Mouse (Mus musculus): ENCODE results near the gene Elmod3. TPM values are rescaled to one million over a fixed set of nuclear protein-coding genes. Genes with fewer than 3 reads are reported as not detected.

Elmod3 gene
- polyA plus RNA-seq, 1 experiment from 2014 or later, result 5.2 TPM

GRCm38 (mm10) chr6:72519892-72520663 lies 78.1 kb downstream of the Elmod3 start:
- no peaks in the 10 kb centered on the region for H3K36me3 ChIP-seq (replicated peaks; ENCODE audit: insufficient read depth, low read length)
- ATAC-seq (no peak), DNase-seq (no peak)
- 44% methylated on average over 10 of the region's 10 CpGs for WGBS (ENCODE audit: insufficient replicate concordance)
- no peak overlapping the region for H3K27ac ChIP-seq (ENCODE audit: low read depth)
- no peak overlapping the region for H3K4me2 ChIP-seq (ENCODE audit: low read depth, low read length)
- H3K4me3 ChIP-seq (ENCODE audit: low read depth, low read length), result no peak overlapping the region
- no peak for TF ChIP-seq EP300 (IDR thresholded peaks at IDR 0.05; ENCODE audit: low read depth)
- TF ChIP-seq CTCF (IDR thresholded peaks at IDR 0.05; ENCODE audit: low read depth), result no peak
- no peaks in the 10 kb centered on the region for H3K27me3 ChIP-seq (ENCODE audit: insufficient read depth, low read length)
- no peaks in the 10 kb centered on the region for H3K9me3 ChIP-seq (ENCODE audit: low read length)
- no peak overlapping the region for H3K9ac ChIP-seq (replicated peaks)
- 0 out of 2 replicates have a peak, but pooled peaks cover 3% of the 10 kb centered on the region for H3K4me1 ChIP-seq (ENCODE audit: insufficient read depth)

GRCm38 (mm10) chr6:72519303-72519702 lies 78.9 kb downstream of the Elmod3 start:
- Histone ChIP-seq H3K36me3 (replicated peaks; ENCODE audit: insufficient read depth, low read length) (no peaks in the 10 kb centered on the region), H3K27me3 (ENCODE audit: insufficient read depth, low read length) (no peaks in the 10 kb centered on the region), H3K4me2 (ENCODE audit: low read depth, low read length) (no peak overlapping the region), H3K4me3 (ENCODE audit: low read depth, low read length) (no peak overlapping the region), H3K4me1 (ENCODE audit: insufficient read depth) (0 out of 2 replicates have a peak, but pooled peaks cover 3% of the 10 kb centered on the region), H3K9ac (replicated peaks) (no peak overlapping the region), H3K9me3 (ENCODE audit: low read length) (no peaks in the 10 kb centered on the region), H3K27ac (ENCODE audit: low read depth) (no peak overlapping the region)
- 59% methylated on average over 8 of the region's 8 CpGs for WGBS (ENCODE audit: insufficient replicate concordance)
- no peak for DNase-seq
- ATAC-seq, result no peak
- no peak for TF ChIP-seq EP300 (IDR thresholded peaks at IDR 0.05; ENCODE audit: low read depth)
- no peak for TF ChIP-seq CTCF (IDR thresholded peaks at IDR 0.05; ENCODE audit: low read depth)

- ATAC-seq, result no peak
- no peaks in the 10 kb centered on the region for H3K9me3 ChIP-seq (ENCODE audit: low read length)
- H3K4me2 ChIP-seq (ENCODE audit: low read depth, low read length), result no peak overlapping the region
- H3K27me3 ChIP-seq (ENCODE audit: insufficient read depth, low read length), result no peaks in the 10 kb centered on the region
- 0 out of 2 replicates have a peak, but pooled peaks cover 3% of the 10 kb centered on the region for H3K4me1 ChIP-seq (ENCODE audit: insufficient read depth)
- no peaks in the 10 kb centered on the region for H3K36me3 ChIP-seq (replicated peaks; ENCODE audit: insufficient read depth, low read length)
- H3K27ac ChIP-seq (ENCODE audit: low read depth), result no peak overlapping the region
- no peak overlapping the region for H3K4me3 ChIP-seq (ENCODE audit: low read depth, low read length)
- no peak overlapping the region for H3K9ac ChIP-seq (replicated peaks)
- DNase-seq, result no peak
- TF ChIP-seq EP300 (IDR thresholded peaks at IDR 0.05; ENCODE audit: low read depth), result no peak
- no peak for TF ChIP-seq CTCF (IDR thresholded peaks at IDR 0.05; ENCODE audit: low read depth)
- 88% methylated on average over 1 of the region's 1 CpGs for WGBS (ENCODE audit: insufficient replicate concordance)
These were observed 79.4 kb downstream of the Elmod3 start for GRCm38 (mm10) chr6:72518842-72519241.

Other genes starting within 250 kb of the Elmod3 start
- 92.3 and 113 TPM in 2 replicates for gene Tmem150a, start 243.0 kb downstream of the Elmod3 start, polyA plus RNA-seq (2015; fragmentation: Nextera tagmentation; extraction: Ambion mirVana)
- 61.0 and 63.2 TPM in 2 replicates for gene Rnf181, start 231.5 kb downstream of the Elmod3 start, polyA plus RNA-seq (2015; fragmentation: Nextera tagmentation; extraction: Ambion mirVana)
- 50.8 and 53.1 TPM in 2 replicates for gene Vamp5, start 217.9 kb downstream of the Elmod3 start, polyA plus RNA-seq (2015; fragmentation: Nextera tagmentation; extraction: Ambion mirVana)
- gene Vamp8, start 207.7 kb downstream of the Elmod3 start, polyA plus RNA-seq (2015; fragmentation: Nextera tagmentation; extraction: Ambion mirVana), result 263 and 277 TPM in 2 replicates
- 16.2 and 20.7 TPM in 2 replicates for gene Ggcx, start 184.1 kb downstream of the Elmod3 start, polyA plus RNA-seq (2015; fragmentation: Nextera tagmentation; extraction: Ambion mirVana)
- 111 and 138 TPM in 2 replicates for gene Mat2a, start 158.9 kb downstream of the Elmod3 start, polyA plus RNA-seq (2015; fragmentation: Nextera tagmentation; extraction: Ambion mirVana)
- gene Sh2d6, start 76.7 kb downstream of the Elmod3 start, polyA plus RNA-seq (2015; fragmentation: Nextera tagmentation; extraction: Ambion mirVana), result not detected in 2 replicates
- gene Capg, start 54.0 kb downstream of the Elmod3 start, polyA plus RNA-seq (2015; fragmentation: Nextera tagmentation; extraction: Ambion mirVana), result 20.0 and 22.8 TPM in 2 replicates
- gene Retsat, start 62 bp upstream of the Elmod3 start, polyA plus RNA-seq (2015; fragmentation: Nextera tagmentation; extraction: Ambion mirVana), result 90.4 and 109 TPM in 2 replicates
- 21.5 and 23.2 TPM in 2 replicates for gene Tgoln1, start 18.6 kb upstream of the Elmod3 start, polyA plus RNA-seq (2015; fragmentation: Nextera tagmentation; extraction: Ambion mirVana)
- 5.7 and 5.8 TPM in 2 replicates for gene Tcf7l1, start 190.8 kb upstream of the Elmod3 start, polyA plus RNA-seq (2015; fragmentation: Nextera tagmentation; extraction: Ambion mirVana)

Data from liver, postnatal 0 days (tissue).